Mouse (Mus musculus): ENCODE measurements around the gene Mrps6.

Gene Mrps6

GRCm38 (mm10) chr16:92120899-92121531 is 62.9 kb downstream of the Mrps6 start:
- DNase-seq (ENCODE audit: low spot score): no peak

GRCm38 (mm10) chr16:92127226-92127625 is 69.2 kb downstream of the Mrps6 start:
- DNase-seq (ENCODE audit: low spot score): no peak

GRCm38 (mm10) chr16:92127666-92128065 is 69.6 kb downstream of the Mrps6 start:
- DNase-seq (ENCODE audit: low spot score): no peak

GRCm38 (mm10) chr16:92129843-92130242 is 71.8 kb downstream of the Mrps6 start:
- DNase-seq (ENCODE audit: low spot score): no peak

GRCm38 (mm10) chr16:92132511-92132910 is 74.4 kb downstream of the Mrps6 start:
- DNase-seq (ENCODE audit: low spot score): no peak

- no peak for DNase-seq (ENCODE audit: low spot score)
These were observed 76.2 kb downstream of the Mrps6 start for GRCm38 (mm10) chr16:92134148-92134764.

GRCm38 (mm10) chr16:92136275-92136674 is 78.2 kb downstream of the Mrps6 start:
- no peak for DNase-seq (ENCODE audit: low spot score)

GRCm38 (mm10) chr16:92139386-92140261 is 81.6 kb downstream of the Mrps6 start:
- no peak for DNase-seq (ENCODE audit: low spot score)

- no peak for DNase-seq (ENCODE audit: low spot score)
These were observed 82.3 kb downstream of the Mrps6 start for GRCm38 (mm10) chr16:92140328-92140727.

- no peak for DNase-seq (ENCODE audit: low spot score)
These were observed 83.0 kb downstream of the Mrps6 start for GRCm38 (mm10) chr16:92141021-92141420.

- no peak for DNase-seq (ENCODE audit: low spot score)
These were observed 84.4 kb downstream of the Mrps6 start for GRCm38 (mm10) chr16:92142426-92143012.

GRCm38 (mm10) chr16:92147631-92148366 is 89.7 kb downstream of the Mrps6 start:
- DNase-seq (ENCODE audit: low spot score): no peak

GRCm38 (mm10) chr16:92148367-92148728 is 90.3 kb downstream of the Mrps6 start:
- no peak for DNase-seq (ENCODE audit: low spot score)

GRCm38 (mm10) chr16:92150975-92151374 is 92.9 kb downstream of the Mrps6 start:
- no peak for DNase-seq (ENCODE audit: low spot score)

- peak; percentile 34 for DNase-seq (ENCODE audit: low spot score)
These were observed 100.0 kb downstream of the Mrps6 start for GRCm38 (mm10) chr16:92158021-92158455.

- peak; percentile 64 for DNase-seq (ENCODE audit: low spot score)
These were observed 100.5 kb downstream of the Mrps6 start for GRCm38 (mm10) chr16:92158461-92159091.

GRCm38 (mm10) chr16:92159114-92159513 is 101.0 kb downstream of the Mrps6 start:
- DNase-seq (ENCODE audit: low spot score): no peak
